Mouse (Mus musculus) CH12.LX (cell line): ENCODE measurements around the gene Zfp978. TPM values are rescaled to one million over a fixed set of nuclear protein-coding genes. Genes with fewer than 3 reads are reported as not detected.
"Not testable (repeated sequence)": the region's sequence is repeated elsewhere in the genome, so short reads cannot be mapped to it uniquely, and the experiment has no call there.

Experiments
- DNase-seq: peaks from one replicate; pipeline ENCODE4 v3.0.0-alpha.2; 2013; ENCODE audit errors: extremely low read depth
- H3K27ac ChIP-seq: 2 replicates; pipeline ENCODE4 v1.5.1; 2012; ENCODE audit warnings: low read depth, mild to moderate bottlenecking, control low read depth, moderate library complexity; ENCODE audit not compliant: insufficient read depth
- H3K27me3 ChIP-seq: replicated peaks from 2 replicates; pipeline ENCODE3; 2012; ENCODE audit warnings: inconsistent platforms
- H3K36me3 ChIP-seq, 2 experiments: replicated peaks in 1 of 2; 2 replicates each; pipeline versions ENCODE3 to v1.6.1; 2012; ENCODE audit warnings: inconsistent platforms in 1 of 2, low read length in 1 of 2, mild to moderate bottlenecking in 1 of 2, mixed read lengths in 1 of 2, moderate library complexity in 1 of 2; ENCODE audit not compliant: control insufficient read depth in 1 of 2, insufficient read depth in 1 of 2
- H3K4me1 ChIP-seq, 2 experiments: 2 replicates each; pipeline ENCODE4 v1.6.1; 2012; ENCODE audit warnings: inconsistent platforms in 1 of 2, moderate library complexity in 1 of 2; ENCODE audit not compliant: insufficient read depth in 2 of 2, control insufficient read depth in 1 of 2
- H3K4me2 ChIP-seq: 2 replicates; pipeline ENCODE4 v1.6.1; 2012; ENCODE audit warnings: low read depth, mild to moderate bottlenecking, control low read depth; ENCODE audit not compliant: poor library complexity, insufficient read depth, severe bottlenecking
- H3K4me3 ChIP-seq, 3 experiments: fragments of 150-350 bp in 1 of 3; sonication (generic) in 1 of 3; replicated peaks in 1 of 3; 2 replicates each; pipeline versions ENCODE3 to v1.5.1; 2011 to 2012; ENCODE audit warnings: low read depth in 2 of 3, low read length in 2 of 3, mild to moderate bottlenecking in 2 of 3, moderate library complexity in 2 of 3, control low read depth in 1 of 3, improper control_type of control experiment in 1 of 3, inconsistent platforms in 1 of 3, mixed read lengths in 1 of 3; ENCODE audit not compliant: poor library complexity in 1 of 3
- H3K79me2 ChIP-seq: replicated peaks from 2 replicates; pipeline ENCODE4 v1.6.1; 2012; ENCODE audit warnings: mild to moderate bottlenecking, moderate library complexity; ENCODE audit not compliant: control insufficient read depth, poor library complexity, insufficient read depth, severe bottlenecking; ENCODE audit errors: extremely low read depth
- H3K9ac ChIP-seq: 2 replicates; pipeline ENCODE4 v1.6.1; 2012; ENCODE audit warnings: low read depth, mild to moderate bottlenecking, control low read depth, moderate library complexity; ENCODE audit not compliant: insufficient read depth
- H3K9me3 ChIP-seq: replicated peaks from 2 replicates; pipeline ENCODE3; 2012; ENCODE audit warnings: low read length, inconsistent platforms, mixed read lengths
- EP300 ChIP-seq: IDR thresholded peaks from 2 replicates; pipeline ENCODE4 v1.6.1; 2011; ENCODE audit warnings: low read length, improper control_type of control experiment
- MEF2A ChIP-seq: IDR thresholded peaks from 2 replicates; pipeline ENCODE4 v1.6.1; 2014; ENCODE audit warnings: low read depth, mild to moderate bottlenecking, inconsistent platforms, low read length, improper control_type of control experiment, borderline replicate concordance
- MYC ChIP-seq: IDR thresholded peaks from 2 replicates; pipeline ENCODE4 v1.6.1; 2011; ENCODE audit warnings: low read depth, mild to moderate bottlenecking, improper control_type of control experiment, low read length
- NRF1 ChIP-seq: IDR thresholded peaks from 2 replicates; pipeline ENCODE4 v1.6.1; 2014; ENCODE audit warnings: low read depth, mild to moderate bottlenecking, inconsistent platforms, low read length, improper control_type of control experiment, moderate library complexity
- SIN3A ChIP-seq: IDR thresholded peaks from 2 replicates; pipeline ENCODE4 v1.6.1; 2012; ENCODE audit warnings: low read length, improper control_type of control experiment, inconsistent platforms
- ZC3H11A ChIP-seq: IDR thresholded peaks from 2 replicates; pipeline ENCODE4 v1.6.1; 2012; ENCODE audit warnings: low read depth, mild to moderate bottlenecking, inconsistent platforms, low read length, improper control_type of control experiment
- ZNF384 ChIP-seq: IDR thresholded peaks from 2 replicates; pipeline ENCODE4 v1.6.1; 2012; ENCODE audit warnings: low read depth, low read length, improper control_type of control experiment, inconsistent platforms
- dilution Hi-C: fragments of 300-500 bp; cut with MboI; formaldehyde crosslinking; loops from 2 replicates; pipeline ENCODE4 v1.14.3; 2020; ENCODE audit warnings: low sequenced_read_pairs; ENCODE audit not compliant: extremely low pct_unique_long_range_greater_than_20kb, extremely low pct_ligation_motif_present
- in situ Hi-C: fragments of 300-500 bp; cut with MboI; formaldehyde crosslinking; loops from 3 replicates; pipeline ENCODE4 v1.14.3; 2019; ENCODE audit warnings: low sequenced_read_pairs, low pct_ligation_motif_present, low pct_unique_long_range_greater_than_20kb, mixed read lengths
- polyA plus RNA-seq: library from polyadenylated mRNA; unstranded; fragments of >175 nt; gene quantifications from 2 replicates; pipeline ENCODE4 v1.2.1, GENCODE M21; 2012; ENCODE audit warnings: low read depth; ENCODE audit not compliant: insufficient read length
- total RNA-seq, 2 experiments: library from RNA; depleted of rRNA; stranded (reverse); fragments of 300-350 nt in 1 of 2; fragments of >200 nt in 1 of 2; gene quantifications; 2 replicates each; pipeline ENCODE4 v1.2.3; 2012 to 2014

The Zfp978 gene
- total and polyA plus RNA-seq, 3 experiments, result 0.72 TPM; not detected in 2

DNA sequence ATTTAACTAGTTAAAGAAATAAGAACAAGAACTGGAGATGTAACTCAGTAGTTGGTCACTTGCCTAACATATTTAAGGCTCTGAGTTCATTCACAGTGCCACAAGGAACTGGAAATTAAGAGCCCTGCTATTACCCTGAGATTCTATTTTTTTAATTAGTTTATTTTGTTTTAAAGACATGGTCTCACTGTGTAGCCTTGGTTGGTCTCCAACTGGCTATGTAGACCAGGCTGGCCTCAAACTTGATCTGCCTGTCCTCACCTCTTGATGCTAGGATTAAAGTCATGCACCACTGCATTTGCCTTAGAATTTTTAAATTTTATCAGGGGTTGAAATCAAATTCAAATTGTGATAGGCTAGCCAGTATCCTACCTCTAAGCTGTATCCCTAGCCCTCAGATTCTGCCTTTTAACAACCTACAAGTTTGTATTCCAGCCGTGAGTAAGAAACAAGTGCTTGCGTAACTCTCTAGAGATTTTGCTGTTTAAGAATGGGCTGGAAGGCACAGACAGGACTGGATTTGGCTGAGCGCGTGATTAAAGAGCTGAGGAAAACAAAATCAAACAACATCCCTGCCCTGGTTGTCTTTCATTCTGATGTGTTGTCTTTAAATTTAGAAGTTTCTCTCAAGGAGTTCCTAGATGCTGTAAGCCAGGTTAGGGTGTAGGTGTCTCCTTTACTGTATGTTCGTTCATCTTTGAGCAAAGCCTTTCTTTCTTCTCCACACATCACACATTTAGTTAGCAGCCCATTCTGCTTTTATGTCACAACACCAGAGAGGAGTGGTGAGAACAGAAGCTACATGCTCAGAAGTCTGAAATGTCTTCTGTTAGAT is 58.9 kb downstream of the Zfp978 start:
- in situ Hi-C loops, dilution Hi-C loops: not testable (repeated sequence)

DNA sequence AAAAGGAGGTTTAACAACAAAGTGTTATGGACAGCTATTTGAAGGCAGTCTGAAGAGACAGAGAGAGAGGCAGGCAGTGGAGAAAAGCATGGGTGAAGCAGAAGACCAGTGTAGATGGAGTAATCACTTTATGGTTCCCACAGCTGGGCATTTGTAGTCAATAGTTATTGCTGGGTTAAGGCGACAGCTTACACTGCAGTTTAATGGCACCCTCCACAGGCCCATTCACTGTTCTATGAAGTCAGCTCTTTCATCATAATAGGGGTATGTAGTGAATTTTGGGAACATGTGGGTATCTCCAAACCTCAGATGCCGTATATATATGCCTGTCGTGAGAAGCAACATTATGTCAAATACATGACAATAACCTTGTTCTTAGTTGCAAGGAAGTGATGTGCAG is 59.7 kb downstream of the Zfp978 start:
- no peaks in the 10 kb centered on the region for H3K4me1 ChIP-seq
- TF ChIP-seq NRF1, result no peak
- TF ChIP-seq ZC3H11A, result no peak
- TF ChIP-seq MYC, result no peak
- TF ChIP-seq SIN3A, result no peak
- TF ChIP-seq MEF2A, result no peak
- no peak for TF ChIP-seq EP300
- no peak for TF ChIP-seq ZNF384
- H3K79me2 ChIP-seq, result no peaks in the 10 kb centered on the region
- no peaks in the 10 kb centered on the region for H3K36me3 ChIP-seq
- H3K9me3 ChIP-seq, result peaks cover 58% of the 10 kb centered on the region
- H3K27me3 ChIP-seq, result no peaks in the 10 kb centered on the region
- no peak overlapping the region for H3K27ac ChIP-seq
- no peak overlapping the region for H3K4me3 ChIP-seq
- in situ Hi-C loops (no loop called here), dilution Hi-C loops (no loop called here)
- H3K4me2 ChIP-seq, result no peak overlapping the region
- no peak for DNase-seq
- H3K9ac ChIP-seq, result no peak overlapping the region

More for the DNA sequence above, 58.9 kb downstream of the Zfp978 start:
- H3K27ac ChIP-seq, DNase-seq, H3K27me3 ChIP-seq, H3K9ac ChIP-seq, H3K36me3 ChIP-seq, H3K4me2 ChIP-seq, H3K4me1 ChIP-seq, H3K4me3 ChIP-seq, H3K79me2 ChIP-seq: not testable (repeated sequence)
- peaks cover 51% of the 10 kb centered on the region for H3K9me3 ChIP-seq

DNA sequence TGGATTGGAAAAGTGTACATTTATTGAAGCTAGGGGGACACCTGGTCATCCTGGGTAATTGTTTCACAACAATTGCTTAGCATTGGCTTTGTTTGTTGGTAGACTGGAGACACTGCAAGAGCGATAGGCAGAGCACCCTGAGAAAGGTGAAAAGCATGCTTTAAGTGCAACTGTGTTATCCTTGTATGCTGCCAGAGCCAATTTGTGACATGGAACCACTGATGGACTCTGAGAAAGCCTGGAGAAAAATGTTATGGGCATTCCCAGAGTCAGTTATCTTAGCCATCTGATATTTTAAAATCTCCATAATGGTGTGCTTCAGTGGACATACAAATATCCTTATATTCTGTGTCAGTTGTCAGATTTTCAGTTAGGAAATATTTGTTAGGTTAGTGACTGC is 60.2 kb downstream of the Zfp978 start:
- H3K27ac ChIP-seq, DNase-seq, in situ Hi-C loops, H3K4me3 ChIP-seq, dilution Hi-C loops, H3K9ac ChIP-seq, H3K36me3 ChIP-seq, H3K79me2 ChIP-seq, H3K4me1 ChIP-seq, H3K4me2 ChIP-seq, H3K27me3 ChIP-seq: not testable (repeated sequence)
- peaks cover 58% of the 10 kb centered on the region for H3K9me3 ChIP-seq
